Mouse (Mus musculus) stomach, postnatal 0 days (tissue): Measurements from ENCODE around the gene Pola2. TPM values are rescaled to one million over a fixed set of nuclear protein-coding genes. Genes with fewer than 3 reads are reported as not detected.
A peak's percentile ranks its signal among the peaks of the same experiment; 100 is the strongest.

Experiments used
- ATAC-seq: fragments of 200-750 bp; cut with Nextera tagmentation; 2 replicates; pipeline ENCODE4 v1.8.0; 2017; ENCODE audit not compliant: low FRiP score, low TSS enrichment
- DNase-seq: peaks from one replicate; pipeline ENCODE4 v3.0.0-alpha.2; 2016; ENCODE audit warnings: low spot score
- H3K27ac ChIP-seq: fragments of 300-500 bp; sonication (generic); replicated peaks from 2 replicates; pipeline ENCODE4 v1.5.1; 2014; ENCODE audit warnings: mild to moderate bottlenecking, control low read depth
- H3K27me3 ChIP-seq: fragments of 300-500 bp; sonication (generic); 2 replicates; pipeline ENCODE4 v1.6.1; 2014; ENCODE audit warnings: low read length; ENCODE audit not compliant: control insufficient read depth, insufficient read depth
- H3K36me3 ChIP-seq: fragments of 300-500 bp; sonication (generic); 2 replicates; pipeline ENCODE4 v1.6.1; 2014; ENCODE audit warnings: low read length, mixed read lengths; ENCODE audit not compliant: control insufficient read depth, insufficient read depth
- H3K4me1 ChIP-seq: fragments of 300-500 bp; sonication (generic); replicated peaks from 2 replicates; pipeline ENCODE4 v1.6.1; 2014; ENCODE audit warnings: antibody characterized with exemption; ENCODE audit not compliant: control insufficient read depth, insufficient read depth
- H3K4me2 ChIP-seq: fragments of 300-500 bp; sonication (generic); replicated peaks from 2 replicates; pipeline ENCODE4 v1.6.1; 2014; ENCODE audit warnings: low read depth, mild to moderate bottlenecking, control low read depth, moderate library complexity
- H3K4me3 ChIP-seq: fragments of 300-500 bp; sonication (generic); 2 replicates; pipeline ENCODE4 v1.5.1; 2014; ENCODE audit warnings: low read depth, low read length, control low read depth
- H3K9ac ChIP-seq: fragments of 300-500 bp; sonication (generic); 2 replicates; pipeline ENCODE4 v1.6.1; 2014; ENCODE audit warnings: mild to moderate bottlenecking, low read length, control low read depth, mixed read lengths
- H3K9me3 ChIP-seq: fragments of 300-500 bp; sonication (generic); 2 replicates; pipeline ENCODE4 v1.6.1; 2016; ENCODE audit warnings: low read length; ENCODE audit not compliant: control insufficient read depth
- CTCF ChIP-seq: IDR thresholded peaks from 2 replicates; pipeline ENCODE4 v1.5.1; 2016; ENCODE audit warnings: antibody characterized with exemption, low read depth, mild to moderate bottlenecking, moderate library complexity
- EP300 ChIP-seq: optimal IDR thresholded peaks from 2 replicates; pipeline ENCODE3; 2016; ENCODE audit warnings: antibody characterized with exemption
- WGBS: fragments of 180-500 bp; shearing (Covaris S2); extraction: QIAGEN DNeasy Blood & Tissue Kit; methylation state at CpG from one replicate; pipeline ENCODE4 v1.1.7; 2014; 5-methylcytosine and 5-hydroxymethylcytosine counted together
- polyA plus RNA-seq: library from polyadenylated mRNA; unstranded; fragments of >200 nt; fragmentation: Nextera tagmentation; extraction: Ambion mirVana; gene quantifications from 2 replicates; pipeline ENCODE4 v1.2.1, GENCODE M21; 2015

Pola2 gene
- polyA plus RNA-seq, 1 experiment from 2014 or later: 21.2 TPM

DNA sequence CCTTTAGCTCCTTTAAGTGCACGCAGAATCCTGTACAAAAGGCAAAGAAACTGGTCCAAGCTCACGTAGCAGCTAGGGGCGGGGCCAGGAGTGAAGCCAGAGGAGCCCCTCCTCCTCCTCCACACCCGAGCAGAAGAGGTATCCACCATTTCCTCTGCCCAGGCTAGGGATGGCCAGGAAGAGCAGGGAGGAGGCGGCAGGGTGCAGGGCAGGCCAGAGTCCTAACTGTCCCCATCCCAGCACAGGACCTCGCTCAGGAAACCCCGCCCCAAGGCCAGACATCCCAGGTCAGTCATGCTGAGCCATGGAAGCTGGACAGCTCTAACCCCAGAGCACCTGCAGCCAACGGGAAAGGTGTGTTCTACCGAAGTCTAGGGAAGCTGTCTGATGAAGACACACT is 42.3 kb downstream of the Pola2 start:
- Histone ChIP-seq H3K4me1 (peaks cover 3% of the 10 kb centered on the region; the same call in 1 of the 2 replicates), H3K36me3 (peaks cover 9% of the 10 kb centered on the region), H3K27ac (peak overlapping the region; percentile 35; the same call in 1 of the 2 replicates), H3K4me3 (no peak overlapping the region), H3K27me3 (no peaks in the 10 kb centered on the region), H3K4me2 (peak overlapping the region; percentile 36), H3K9ac (peak overlapping the region; percentile 50; the same call in 1 of the 2 replicates), H3K9me3 (no peaks in the 10 kb centered on the region)
- ATAC-seq (no peak), DNase-seq (no peak)
- 24% methylated on average over 9 of the region's 9 CpGs for WGBS
- TF ChIP-seq EP300 (no peak), CTCF (no peak)

DNA sequence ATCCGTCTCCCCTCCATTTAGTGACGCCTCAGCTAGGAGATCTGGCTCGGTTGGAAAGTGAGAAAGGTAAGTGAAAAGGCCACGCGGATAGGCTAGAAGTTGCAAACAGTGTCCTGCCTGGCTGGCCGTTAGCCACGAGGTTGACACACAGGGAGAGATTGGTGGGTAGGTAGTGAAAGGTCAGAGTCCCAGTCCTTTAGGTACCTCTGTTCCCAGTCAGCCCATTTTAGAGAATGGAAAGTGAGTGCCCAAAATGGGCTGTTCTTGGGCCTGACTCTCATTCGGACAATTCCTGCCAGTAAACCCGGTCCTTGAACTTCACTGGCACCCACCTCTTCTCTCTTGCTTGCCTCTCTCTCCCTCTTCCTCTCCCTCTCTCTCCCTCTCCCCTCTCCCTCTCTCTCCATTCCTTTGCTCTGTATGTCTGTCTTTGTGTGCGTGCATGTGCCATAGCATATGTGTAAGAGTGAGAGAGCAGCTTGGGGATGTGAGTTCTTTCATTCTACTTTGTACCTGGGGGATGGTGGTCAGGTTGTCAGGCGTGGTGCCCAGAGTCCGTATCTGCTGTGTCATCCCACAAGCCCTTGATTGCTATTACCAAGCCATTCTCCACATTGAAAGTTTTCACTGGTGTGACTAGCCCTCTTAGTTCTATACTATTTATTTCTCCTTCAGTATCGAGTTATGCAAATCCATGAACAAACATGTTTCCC is 50.8 kb downstream of the Pola2 start, which contains the start of gene Dpf2:
Dpf2 (minus strand) TSS at position 4 of the 713 bp plus-strand sequence.
- peak within 1 kb of the TSS; percentile 71 for H3K4me2 ChIP-seq
- H3K27me3 ChIP-seq: no peaks in the 10 kb centered on the region
- peak within 1 kb of the TSS; percentile 95 for H3K9ac ChIP-seq
- DNase-seq (no peak), ATAC-seq (peak; percentile 3; the same call in 1 of the 2 replicates)
- 16% methylated on average over 13 of the region's 13 CpGs for whole genome bisulfite sequencing
- H3K4me3 ChIP-seq: peak within 1 kb of the TSS; percentile 95
- no peaks in the 10 kb centered on the region for H3K9me3 ChIP-seq
- peak within 1 kb of the TSS; percentile 94 for H3K27ac ChIP-seq
- TF ChIP-seq CTCF (no peak), EP300 (no peak)
- peaks cover 11% of the 10 kb centered on the region for H3K36me3 ChIP-seq
- H3K4me1 ChIP-seq: peaks cover 6% of the 10 kb centered on the region

DNA sequence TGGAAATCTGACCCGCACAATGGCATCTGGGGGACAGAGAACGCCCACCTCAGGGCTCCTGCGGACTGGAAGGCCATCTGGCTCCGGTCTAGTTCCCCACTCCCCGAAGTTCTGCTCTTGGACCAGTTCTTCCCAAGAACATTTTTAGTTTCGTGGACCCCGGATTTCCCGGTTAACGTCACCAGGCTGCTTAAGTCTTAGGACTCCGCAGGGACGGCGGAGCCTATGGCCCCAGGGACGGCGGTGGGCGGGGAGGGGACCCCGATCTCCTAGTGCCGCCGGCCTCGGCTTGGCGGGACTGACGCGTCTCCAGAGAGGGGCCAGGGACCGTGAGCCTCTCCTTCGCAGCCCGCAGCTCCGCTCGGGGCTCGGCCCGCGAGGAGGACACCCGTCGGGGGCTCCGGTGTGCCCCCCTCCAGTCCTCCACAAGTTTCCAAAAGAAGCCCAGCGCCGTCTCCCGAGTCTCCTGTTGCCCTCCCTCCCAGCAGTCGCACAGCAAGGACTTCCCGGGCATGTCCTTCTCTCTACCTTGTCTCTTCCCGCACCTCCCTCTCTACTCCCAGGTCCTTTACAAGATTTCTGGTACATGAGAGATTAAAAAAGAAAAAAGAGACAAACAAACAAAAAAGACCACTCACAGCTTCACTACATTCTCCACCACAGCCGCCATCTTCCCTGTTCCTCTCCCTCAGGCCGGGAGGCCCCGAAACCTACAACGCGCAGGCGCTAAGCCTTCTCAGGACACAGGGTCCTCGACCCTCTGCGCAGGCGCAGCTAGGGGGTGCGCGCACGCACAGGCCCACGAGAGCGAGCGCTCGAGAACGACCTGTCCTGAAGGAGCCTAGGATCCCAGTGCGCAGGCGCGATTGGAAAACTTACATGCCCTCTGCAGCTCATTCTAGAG is 51.6 kb downstream of the Pola2 start:
- H3K27me3 ChIP-seq: no peaks in the 10 kb centered on the region
- whole genome bisulfite sequencing: under 1% methylated on average over 57 of the region's 59 CpGs
- H3K36me3 ChIP-seq: peaks cover 5% of the 10 kb centered on the region
- H3K27ac ChIP-seq: peak overlapping the region; percentile 94
- ATAC-seq (peak; percentile 96), DNase-seq (peak; percentile 99)
- H3K4me1 ChIP-seq: peaks cover 6% of the 10 kb centered on the region
- peak overlapping the region; percentile 95 for H3K4me3 ChIP-seq
- peak overlapping the region; percentile 71 for H3K4me2 ChIP-seq
- peak overlapping the region; percentile 95 for H3K9ac ChIP-seq
- H3K9me3 ChIP-seq: no peaks in the 10 kb centered on the region
- TF ChIP-seq EP300 (no peak), CTCF (peak; percentile 53)

DNA sequence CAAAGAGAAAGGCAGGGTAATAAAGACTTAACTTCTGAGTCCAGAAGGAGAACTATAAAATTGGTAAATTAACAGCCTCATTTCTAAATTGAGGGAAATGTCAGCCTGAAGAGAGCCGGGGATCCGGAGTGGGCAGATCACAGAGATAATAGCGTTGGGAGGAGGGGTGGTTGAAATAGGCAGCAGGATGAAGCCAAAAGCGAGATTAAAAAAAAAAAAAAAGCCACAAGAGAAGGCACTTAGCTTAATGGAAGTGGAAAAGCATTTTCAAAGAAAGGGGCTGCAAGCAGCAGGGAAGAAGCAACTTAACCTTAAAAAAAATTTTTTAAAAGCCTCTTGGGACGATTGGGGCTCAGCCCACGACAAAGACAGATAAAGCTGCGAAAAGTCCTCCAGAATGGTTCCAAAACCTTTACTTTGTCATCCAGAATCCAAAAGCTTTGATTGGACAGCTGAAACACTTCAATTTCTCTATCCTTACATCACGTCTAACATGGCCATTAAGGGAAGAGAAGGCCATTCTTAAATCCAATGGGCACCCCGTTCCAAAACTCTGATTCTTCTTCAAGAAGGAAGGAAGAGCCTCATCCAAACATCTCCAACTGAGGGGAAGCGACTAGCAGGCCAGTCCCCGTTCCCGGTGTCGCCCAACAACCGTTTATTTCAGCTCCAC is 52.4 kb downstream of the Pola2 start:
- TF ChIP-seq EP300 (no peak), CTCF (no peak)
- WGBS: under 1% methylated on average over 14 of the region's 14 CpGs
- no peak for ATAC-seq

DNA sequence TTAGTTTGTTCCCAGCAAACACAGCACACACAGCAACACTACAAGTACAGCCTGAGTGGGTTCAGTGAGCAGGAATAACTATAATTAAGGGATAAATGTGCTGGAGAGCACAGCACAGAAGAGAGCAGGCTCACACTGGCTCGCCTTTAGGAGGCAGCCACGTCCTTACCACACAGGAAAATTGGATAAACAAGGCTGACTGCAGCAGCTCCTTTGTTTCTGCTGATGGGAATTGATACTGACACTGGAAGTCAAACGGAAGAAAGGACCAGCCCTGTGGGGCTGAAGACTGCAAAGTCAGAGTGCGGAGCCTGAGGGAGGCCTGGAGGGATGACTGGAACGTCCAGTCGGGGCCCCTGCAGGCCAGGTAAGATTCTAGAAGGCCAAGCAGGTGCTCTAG is 53.8 kb downstream of the Pola2 start:
- WGBS: 31% methylated on average over 6 of the region's 6 CpGs
- peak; percentile 41 for DNase-seq
- Histone ChIP-seq H3K4me1 (peaks cover 6% of the 10 kb centered on the region), H3K27me3 (no peaks in the 10 kb centered on the region), H3K36me3 (peaks cover 15% of the 10 kb centered on the region), H3K9ac (no peak overlapping the region), H3K27ac (peak overlapping the region; percentile 24; the same call in 1 of the 2 replicates), H3K4me2 (peak overlapping the region; percentile 35), H3K9me3 (no peaks in the 10 kb centered on the region), H3K4me3 (0 out of 2 replicates have a peak overlapping the region, but pooled peaks have one; percentile 3)
- peak; percentile 33; the same call in 1 of the 2 replicates for TF ChIP-seq CTCF
- TF ChIP-seq EP300: no peak
- ATAC-seq: no peak

More for the DNA sequence above, 52.4 kb downstream of the Pola2 start:
- H3K36me3 ChIP-seq: peaks cover 6% of the 10 kb centered on the region; the same call in 1 of the 2 replicates
- DNase-seq: no peak
- H3K4me1 ChIP-seq: peaks cover 6% of the 10 kb centered on the region
- H3K4me2 ChIP-seq: peak overlapping the region; percentile 71
- peak overlapping the region; percentile 94 for H3K27ac ChIP-seq
- no peaks in the 10 kb centered on the region for H3K9me3 ChIP-seq
- peak overlapping the region; percentile 95 for H3K9ac ChIP-seq
- no peaks in the 10 kb centered on the region for H3K27me3 ChIP-seq
- peak overlapping the region; percentile 95 for H3K4me3 ChIP-seq
